Mouse (Mus musculus) cerebellum, postnatal 14 days (tissue): ENCODE measurements around the gene Ncoa5.

Experiments used
- DNase-seq, 2 experiments: peaks; one replicate each; pipeline ENCODE4 v3.0.0; 2021; ENCODE audit warnings: mixed read lengths in 2 of 2

Ncoa5 gene

GRCm38 (mm10) chr2:164953224-164953623, 81.4 kb downstream of the Ncoa5 start:
- peak; percentile 95 to 97 for DNase-seq

GRCm38 (mm10) chr2:164952448-164952847, 82.2 kb downstream of the Ncoa5 start:
- peak; percentile 6 to 43 for DNase-seq

- DNase-seq = peak; percentile 24 to 62
Measured at GRCm38 (mm10) chr2:164951745-164952144, 82.9 kb downstream of the Ncoa5 start.

GRCm38 (mm10) chr2:164950501-164950900, 84.2 kb downstream of the Ncoa5 start:
- DNase-seq = peak; percentile 36 to 75
